Mouse (Mus musculus) hematopoietic stem cell, adult 5-6 weeks (primary cell): ENCODE measurements around the gene Hpca. TPM values are rescaled to one million over a fixed set of nuclear protein-coding genes. Genes with fewer than 3 reads are reported as not detected.
A peak's percentile ranks its signal among the peaks of the same experiment; 100 is the strongest.

Experiments
- ATAC-seq, 2 experiments: fragments of 125-278 bp in 1 of 2; replicated peaks in 1 of 2; 2 replicates each; pipeline ENCODE4 v1.8.0; 2016 to 2017; ENCODE audit warnings: inconsistent platforms in 2 of 2, mild to moderate bottlenecking in 2 of 2, moderate number of reproducible peaks in 2 of 2, low read depth in 1 of 2, moderate TSS enrichment in 1 of 2; ENCODE audit not compliant: low FRiP score in 2 of 2, poor library complexity in 2 of 2, severe bottlenecking in 2 of 2, insufficient read depth in 1 of 2, low TSS enrichment in 1 of 2
- total RNA-seq: library from RNA; stranded (forward); fragments of 172-1452, 232-1000 nt; gene quantifications from 2 replicates; pipeline ENCODE4 v1.2.3, GENCODE M21; 2017

Gene Hpca
- total RNA-seq, 1 experiment from 2014 or later = not detected

- no peak for ATAC-seq
Measured at GRCm38 (mm10) chr4:129119708-129120107, 2.1 kb downstream of the Hpca start.

GRCm38 (mm10) chr4:129117720-129118510 is 3.9 kb downstream of the Hpca start:
- no peak for ATAC-seq

- no peak for ATAC-seq
Measured at GRCm38 (mm10) chr4:129116703-129117102, 5.1 kb downstream of the Hpca start.

- peak; percentile 84 to 85 for ATAC-seq
Measured at GRCm38 (mm10) chr4:129113083-129113988, 8.5 kb downstream of the Hpca start.

GRCm38 (mm10) chr4:129112231-129112630 is 9.6 kb downstream of the Hpca start:
- ATAC-seq = no peak

GRCm38 (mm10) chr4:129111350-129111749 is 10.5 kb downstream of the Hpca start:
- ATAC-seq = no peak

- no peak for ATAC-seq
Measured at GRCm38 (mm10) chr4:129110804-129111203, 11.0 kb downstream of the Hpca start.

- ATAC-seq = no peak
Measured at GRCm38 (mm10) chr4:129108624-129109023, 13.2 kb downstream of the Hpca start.

- ATAC-seq = 0 out of 4 replicates have a peak, but pooled peaks of 1 of the 2 experiments have one; percentile 37
Measured at GRCm38 (mm10) chr4:129107348-129107899, 14.4 kb downstream of the Hpca start.

- ATAC-seq = no peak
Measured at GRCm38 (mm10) chr4:129106073-129106472, 15.8 kb downstream of the Hpca start.

- ATAC-seq = peak in 1 of 2 experiments; percentile 31; a peak in 1 of 4 replicates
Measured at GRCm38 (mm10) chr4:129105356-129105755, 16.5 kb downstream of the Hpca start, which contains the start of gene Tmem54. Gene Tmem54 (plus strand): TSS chr4:129105548.

- ATAC-seq = no peak
Measured at GRCm38 (mm10) chr4:129102133-129102829, 19.6 kb downstream of the Hpca start.

- no peak for ATAC-seq
Measured at GRCm38 (mm10) chr4:129097006-129097405, 24.8 kb downstream of the Hpca start.

GRCm38 (mm10) chr4:129095276-129095675 is 26.6 kb downstream of the Hpca start:
- ATAC-seq = no peak

- no peak for ATAC-seq
Measured at GRCm38 (mm10) chr4:129087850-129088249, 34.0 kb downstream of the Hpca start.

- ATAC-seq = peak; percentile 28 to 55; a peak in 2 of 4 replicates
Measured at GRCm38 (mm10) chr4:129086078-129086477, 35.8 kb downstream of the Hpca start.

GRCm38 (mm10) chr4:129084896-129085295 is 36.9 kb downstream of the Hpca start:
- no peak for ATAC-seq
